Mouse (Mus musculus) kidney, adult 2 months (tissue): ENCODE results near the gene Fam155a.

ENCODE experiments used
- CTCF ChIP-seq: fragments of 200-500 bp; conservative IDR thresholded peaks from 2 replicates; pipeline ENCODE4 v1.5.1; 2011; ENCODE audit warnings: low read depth, mild to moderate bottlenecking, control low read depth, low read length, moderate library complexity, mixed read lengths; ENCODE audit not compliant: insufficient read depth, insufficient read length
- POLR2A ChIP-seq: fragments of 200-500 bp; IDR thresholded peaks from one replicate; pipeline ENCODE4 v1.6.1; 2011; ENCODE audit warnings: low read depth, low read length, control low read depth

DNA sequence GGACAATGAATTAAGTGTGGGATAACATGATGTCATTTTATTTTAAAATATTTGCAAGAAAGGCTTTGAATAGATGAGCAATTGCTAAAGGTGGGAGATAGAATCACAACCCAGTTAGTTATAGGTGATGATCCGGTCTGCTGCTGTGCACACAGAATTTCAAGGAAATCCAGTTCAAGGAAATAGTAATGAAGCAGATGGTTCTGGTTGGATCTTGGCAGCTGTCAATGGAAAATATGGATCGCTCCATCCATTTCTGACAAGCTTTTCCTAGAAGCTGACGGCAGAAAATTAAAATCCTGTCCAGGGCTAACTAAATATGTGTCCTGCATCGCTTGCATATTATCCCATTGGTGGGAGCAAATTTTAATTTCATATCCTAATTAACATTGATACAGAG is 61.2 kb downstream of the Fam155a start:
- no peak for TF ChIP-seq POLR2A
- TF ChIP-seq CTCF: no peak
